Mouse (Mus musculus) right cerebral cortex, postnatal 36 days (tissue): ENCODE measurements around the gene Adgrv1.

Experiments used
- DNase-seq, 2 experiments: peaks; one replicate each; pipeline ENCODE4 v3.0.0; 2022; ENCODE audit warnings: low spot score in 2 of 2, mixed read lengths in 1 of 2

Gene Adgrv1

GRCm38 (mm10) chr13:81610349-81610748 lies 22.6 kb downstream of the Adgrv1 start:
- DNase-seq = no peak

- no peak for DNase-seq
Observed at GRCm38 (mm10) chr13:81606991-81607390, 26.0 kb downstream of the Adgrv1 start.

DNA sequence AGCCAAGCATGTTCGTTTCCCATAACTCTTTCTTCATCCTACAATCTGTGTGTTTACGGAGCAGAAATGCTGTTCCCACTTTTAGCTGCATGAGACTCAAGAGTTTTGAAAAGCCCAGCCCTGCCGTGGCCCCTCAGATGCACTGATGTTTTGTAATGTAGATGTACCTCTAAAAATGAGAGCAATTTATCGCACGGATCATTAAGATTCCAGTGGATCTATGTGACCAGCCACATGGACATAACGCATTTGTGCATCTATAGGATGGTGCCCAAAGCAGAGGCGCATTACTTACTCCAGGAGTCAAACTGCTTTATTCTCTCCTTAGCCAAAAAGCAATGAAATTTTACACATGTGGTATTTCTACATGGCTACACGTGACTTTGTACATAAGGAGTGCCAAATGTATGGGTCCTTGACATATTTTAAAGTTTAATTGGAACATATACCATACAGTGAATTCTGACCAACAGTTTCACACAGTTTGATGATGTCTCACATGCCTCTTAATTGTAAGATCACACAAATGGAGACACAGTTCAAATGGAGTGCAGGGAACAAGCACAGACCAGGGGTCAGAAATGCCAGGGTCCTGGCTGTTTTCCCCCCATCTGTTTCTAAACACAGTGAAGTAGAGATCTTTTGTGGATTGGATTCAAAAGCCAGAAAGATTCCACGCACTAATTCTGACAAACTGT lies 35.9 kb downstream of the Adgrv1 start:
- no peak for DNase-seq

- no peak for DNase-seq
Observed at GRCm38 (mm10) chr13:81578692-81579091, 54.3 kb downstream of the Adgrv1 start.

GRCm38 (mm10) chr13:81570241-81570821 lies 62.6 kb downstream of the Adgrv1 start:
- no peak for DNase-seq

GRCm38 (mm10) chr13:81550024-81550423 lies 82.9 kb downstream of the Adgrv1 start:
- no peak for DNase-seq

GRCm38 (mm10) chr13:81534916-81535315 lies 98.0 kb downstream of the Adgrv1 start:
- DNase-seq = no peak

GRCm38 (mm10) chr13:81526687-81527086 lies 106.3 kb downstream of the Adgrv1 start:
- no peak for DNase-seq

DNA sequence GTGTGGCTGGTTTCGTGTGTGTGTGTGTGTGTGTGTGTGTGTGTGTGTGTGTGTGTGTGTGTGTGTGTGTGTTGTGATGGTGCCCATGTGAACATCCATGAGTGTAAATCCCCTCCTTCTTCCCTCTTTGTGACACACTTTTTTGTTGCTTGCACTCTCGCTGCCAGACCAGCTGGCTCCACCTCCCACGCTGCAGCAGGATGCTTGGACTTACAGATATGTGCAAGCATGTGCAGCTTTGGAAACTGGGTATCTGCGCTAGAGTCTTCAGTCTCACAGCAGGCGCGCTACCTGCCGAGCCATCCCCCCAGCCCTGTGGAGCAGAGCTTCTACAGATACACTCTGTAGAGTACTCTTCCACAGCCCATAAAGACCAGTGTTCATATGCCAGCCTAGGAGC lies 122.8 kb downstream of the Adgrv1 start:
- DNase-seq = peak; percentile 41 to 45

DNA sequence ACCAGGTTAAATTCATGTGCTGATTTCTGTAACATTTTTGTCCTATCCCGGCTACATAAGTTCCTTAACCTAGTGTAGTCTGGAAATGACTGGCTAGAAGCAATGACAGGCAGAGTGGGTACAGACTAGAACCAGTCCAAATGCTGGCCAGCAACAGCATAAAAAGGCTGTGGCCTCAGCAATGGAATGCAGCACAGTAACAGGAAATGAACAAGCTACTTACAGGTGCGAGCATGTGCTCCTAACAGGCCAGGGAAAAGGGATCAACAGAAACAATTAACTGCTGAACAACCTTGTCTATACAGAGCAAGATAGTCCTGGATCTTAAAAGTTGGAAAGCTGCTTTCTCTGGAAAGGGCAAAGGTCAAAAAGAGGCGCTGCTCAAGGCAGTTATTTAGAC lies 135.9 kb downstream of the Adgrv1 start:
- DNase-seq = no peak

GRCm38 (mm10) chr13:81491971-81492370 lies 141.0 kb downstream of the Adgrv1 start:
- DNase-seq = peak; percentile 7 to 30

DNA sequence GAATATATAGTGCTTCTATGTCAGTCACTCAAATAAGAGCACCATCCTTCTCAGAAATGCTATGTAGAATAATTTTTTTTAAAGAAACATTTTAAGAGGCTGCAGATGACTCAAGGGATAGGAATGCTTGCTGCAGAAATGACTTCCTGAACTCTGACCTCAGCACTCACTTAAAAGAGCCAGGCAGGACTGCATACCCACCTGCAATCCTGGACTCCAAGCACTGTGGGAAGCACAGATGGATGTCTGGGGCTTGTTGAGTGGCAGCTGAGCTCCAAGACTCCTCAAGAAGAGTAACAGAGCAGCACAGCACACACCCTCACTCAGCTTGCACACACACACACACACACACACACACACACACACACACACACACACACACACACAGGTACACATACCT lies 146.0 kb downstream of the Adgrv1 start:
- no peak for DNase-seq

GRCm38 (mm10) chr13:81473750-81474149 lies 159.2 kb downstream of the Adgrv1 start:
- DNase-seq = no peak

DNA sequence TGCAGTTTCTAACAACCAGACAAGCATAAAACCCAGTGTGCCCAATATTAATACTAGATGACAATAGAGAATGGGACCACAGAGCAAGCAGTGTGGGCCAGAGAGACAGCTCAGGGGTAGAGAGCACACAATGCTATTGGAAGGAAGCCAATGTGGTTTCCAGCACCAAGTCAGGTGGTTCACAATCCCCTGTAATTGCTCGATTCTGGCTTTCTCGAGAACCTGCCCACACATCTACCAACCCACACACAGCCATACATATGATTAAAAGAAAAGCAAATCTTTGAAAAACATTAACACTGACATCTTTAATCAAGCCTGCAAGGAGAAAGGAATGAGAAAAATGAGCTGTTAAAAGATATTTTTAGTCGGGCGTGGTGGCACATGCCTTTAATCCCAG lies 166.3 kb downstream of the Adgrv1 start:
- peak; percentile 2 to 36 for DNase-seq

GRCm38 (mm10) chr13:81465794-81466193 lies 167.2 kb downstream of the Adgrv1 start:
- DNase-seq = no peak

- no peak for DNase-seq
Observed at GRCm38 (mm10) chr13:81449630-81450029, 183.3 kb downstream of the Adgrv1 start.

DNA sequence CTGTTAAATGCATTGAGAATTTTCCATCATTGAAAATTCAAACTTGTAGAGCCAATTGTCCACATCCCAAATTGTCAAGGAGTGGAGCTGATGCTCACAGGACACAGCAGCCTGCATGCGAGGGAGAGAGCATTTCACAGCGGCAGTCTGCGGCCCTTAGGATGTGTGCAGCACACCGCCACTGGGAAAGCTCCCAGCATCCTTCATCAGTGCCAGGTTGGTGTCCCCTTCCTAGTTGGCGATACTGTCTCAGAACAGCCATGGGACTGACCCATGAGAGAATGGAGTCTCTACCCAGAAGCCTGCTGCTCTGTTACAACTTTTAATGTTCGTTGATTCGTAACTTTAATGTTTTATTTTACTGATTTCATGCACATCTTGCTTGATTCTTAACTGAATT lies 183.8 kb downstream of the Adgrv1 start:
- no peak for DNase-seq

GRCm38 (mm10) chr13:81441412-81441811 lies 191.5 kb downstream of the Adgrv1 start:
- DNase-seq = no peak

DNA sequence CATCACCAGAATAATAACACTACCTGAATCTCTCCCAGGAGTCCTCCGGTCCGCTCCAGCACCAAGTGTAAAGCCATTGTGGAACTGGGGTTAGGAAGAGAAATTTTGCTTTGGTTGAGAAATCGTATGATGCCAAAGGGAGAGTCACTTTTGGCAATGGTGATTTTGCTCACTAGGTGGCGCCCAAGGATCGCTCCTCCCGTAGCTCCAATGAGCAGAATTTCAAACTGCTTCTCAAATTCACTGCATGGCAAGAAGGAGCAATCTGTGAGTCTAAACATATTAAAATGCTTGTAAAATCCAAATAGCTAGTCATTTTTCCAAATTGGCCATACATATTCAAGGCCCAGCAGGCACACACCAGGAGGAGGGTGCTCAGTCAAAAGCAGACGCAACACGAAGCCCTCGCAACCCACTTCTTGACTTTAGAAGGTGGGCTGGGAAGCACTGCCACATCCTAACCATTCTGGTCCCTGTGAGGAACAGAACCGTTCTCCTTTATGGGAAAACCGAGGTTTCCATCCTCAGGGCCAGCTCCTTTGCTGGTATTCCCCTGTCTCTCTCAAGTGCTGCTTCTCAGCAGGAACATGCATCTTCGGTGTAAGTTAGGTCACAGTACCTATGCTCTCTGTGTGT lies 193.4 kb downstream of the Adgrv1 start:
- DNase-seq = peak; percentile 46 to 74

DNA sequence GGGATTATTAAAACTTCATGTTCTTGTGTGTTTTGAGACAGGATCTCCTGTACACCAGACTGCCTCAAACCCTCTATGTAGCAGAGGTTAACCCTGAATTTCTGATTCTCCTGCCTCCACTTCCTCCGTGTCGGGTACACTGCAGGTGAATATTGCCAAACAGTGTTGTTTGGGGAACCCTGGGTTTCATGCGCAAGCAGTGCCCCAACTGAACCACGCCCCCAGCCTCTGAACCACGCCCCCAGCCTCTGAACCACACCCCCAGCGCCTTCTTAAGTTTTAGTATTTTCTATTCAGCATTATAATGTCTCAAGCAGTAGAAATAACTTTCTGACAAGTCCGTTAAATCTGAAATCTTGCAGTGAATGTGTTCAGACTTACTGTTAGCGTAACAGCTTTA lies 195.9 kb downstream of the Adgrv1 start:
- no peak for DNase-seq

DNA sequence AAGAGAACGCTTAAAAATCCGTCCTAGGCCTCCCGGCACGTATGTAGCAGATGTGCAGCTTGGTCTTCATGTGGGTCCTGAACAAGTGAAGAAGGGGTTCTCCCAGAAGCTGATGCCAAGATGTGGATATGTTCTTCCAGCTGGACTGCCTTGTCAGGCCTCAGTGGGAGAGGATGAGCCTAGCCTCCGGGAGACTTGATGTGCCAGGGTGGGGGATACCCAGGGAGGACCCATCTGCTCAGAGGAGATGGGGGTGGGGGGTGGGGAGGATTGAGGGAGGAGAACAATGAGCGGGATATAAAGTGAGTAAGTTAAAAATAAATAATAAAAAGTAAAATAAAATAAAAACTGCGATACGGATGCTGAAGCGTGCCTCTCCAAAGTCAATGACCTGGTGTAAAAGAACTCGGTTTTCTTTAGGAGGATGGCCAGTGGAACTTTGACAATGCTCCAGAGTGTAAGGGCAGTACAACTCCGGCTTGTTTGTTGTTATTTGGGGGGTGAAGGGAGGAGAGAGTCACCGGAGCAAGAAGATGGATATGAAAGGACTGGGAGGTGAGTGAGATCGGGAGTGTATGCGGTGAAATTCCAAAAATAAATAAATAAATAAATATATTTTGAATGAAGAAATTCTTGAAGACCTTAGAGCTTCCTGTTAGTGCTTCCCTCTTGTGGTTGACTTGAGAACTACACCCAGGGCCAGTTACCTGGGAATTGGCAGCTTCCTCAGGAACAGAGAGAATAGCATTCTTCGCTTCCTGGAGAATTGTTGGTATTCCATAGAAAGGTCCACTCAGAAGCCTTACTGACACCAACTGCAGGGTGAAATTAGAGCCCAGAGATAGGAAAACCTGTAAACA lies 205.8 kb downstream of the Adgrv1 start:
- peak in 1 of 2 experiments; percentile 19 for DNase-seq

DNA sequence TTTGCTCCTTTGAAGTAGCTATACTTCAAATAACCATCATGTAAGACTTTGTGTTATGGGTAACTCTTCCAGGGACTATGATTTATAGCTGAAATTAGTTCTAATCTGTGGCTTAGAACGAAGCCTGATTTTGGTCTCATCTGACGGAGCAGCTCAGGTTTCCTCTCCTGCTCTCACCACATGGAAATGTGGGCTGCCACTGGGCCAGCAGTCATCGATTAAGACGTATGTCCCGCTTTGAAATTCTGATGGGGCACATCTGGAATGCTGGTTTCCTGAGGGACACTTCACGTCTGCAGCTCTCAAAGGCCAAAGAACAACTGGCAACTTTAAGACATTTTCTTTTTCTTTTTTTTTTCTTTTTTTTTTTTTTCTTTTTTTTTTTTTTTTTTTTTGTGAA lies 207.8 kb downstream of the Adgrv1 start:
- no peak for DNase-seq
